Mouse (Mus musculus) hindlimb bud, embryonic 11.5 days (tissue): Measurements from ENCODE around the gene Frem2.

Source experiments
- DNase-seq: peaks from one replicate; pipeline ENCODE4 v3.0.0-alpha.2; 2012; ENCODE audit warnings: low read depth, low spot score; ENCODE audit errors: extremely low spot score

Gene Frem2

DNA sequence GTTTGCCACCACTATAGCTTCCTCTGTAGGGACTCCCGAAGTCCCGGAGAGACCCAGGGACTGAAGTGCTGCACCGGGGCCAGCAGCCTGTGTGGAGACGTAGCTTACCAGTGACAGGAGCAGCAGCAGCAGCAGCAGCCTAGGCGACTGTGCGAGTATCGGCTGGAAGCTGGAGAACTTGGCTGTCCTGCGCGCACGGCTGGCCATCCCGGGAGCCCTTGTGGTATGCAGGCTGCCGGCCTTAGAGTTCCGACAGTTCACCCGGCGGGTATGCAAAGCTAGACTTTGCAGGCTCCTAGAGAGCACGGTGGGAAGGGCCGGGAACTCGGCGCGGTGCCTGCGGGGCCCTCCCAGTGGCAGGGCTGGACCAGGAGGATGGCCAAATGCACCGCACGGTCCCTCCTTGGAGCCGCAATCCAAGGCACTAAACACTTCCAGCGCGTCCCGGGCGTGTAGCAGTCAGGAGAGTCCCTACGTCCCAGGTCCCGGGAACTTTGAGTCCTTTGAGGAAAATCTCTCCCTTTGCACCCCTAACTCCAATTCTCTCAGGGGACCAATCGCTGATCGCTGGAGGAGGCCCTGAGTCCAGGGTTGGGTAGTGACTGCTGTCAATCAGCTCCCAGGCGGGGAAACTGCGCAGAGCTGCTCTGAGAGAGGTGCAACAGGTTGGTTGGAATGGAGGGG is at the start of gene Frem2:
TSS of gene Frem2 (minus strand) at position 478 of the 684 bp plus-strand sequence.
- no peak for DNase-seq

DNA sequence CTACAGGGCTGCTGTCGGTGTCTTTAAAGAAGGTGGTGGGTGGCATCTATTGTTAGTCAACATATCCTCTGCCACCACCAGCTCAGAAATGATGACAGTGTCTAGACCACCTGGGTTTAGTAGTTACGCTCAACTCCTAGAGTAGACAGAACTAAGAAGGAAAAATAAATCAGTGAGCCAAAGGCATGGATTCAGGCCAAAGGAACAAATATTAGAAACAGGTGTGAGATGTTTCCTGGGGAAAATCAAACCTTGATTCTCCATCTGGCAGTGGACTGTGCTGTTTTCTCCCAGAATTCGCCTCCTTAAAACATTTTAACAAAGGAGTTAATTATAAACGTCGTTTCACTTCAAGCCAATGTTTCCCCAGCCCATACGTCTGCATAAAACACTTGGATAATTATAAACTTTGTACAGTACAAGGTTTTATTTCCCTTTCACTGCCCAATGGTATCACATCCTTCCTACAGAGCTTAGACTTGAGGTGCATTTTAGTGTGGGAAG is 48.9 kb upstream of the Frem2 start:
- peak; percentile 20 for DNase-seq

DNA sequence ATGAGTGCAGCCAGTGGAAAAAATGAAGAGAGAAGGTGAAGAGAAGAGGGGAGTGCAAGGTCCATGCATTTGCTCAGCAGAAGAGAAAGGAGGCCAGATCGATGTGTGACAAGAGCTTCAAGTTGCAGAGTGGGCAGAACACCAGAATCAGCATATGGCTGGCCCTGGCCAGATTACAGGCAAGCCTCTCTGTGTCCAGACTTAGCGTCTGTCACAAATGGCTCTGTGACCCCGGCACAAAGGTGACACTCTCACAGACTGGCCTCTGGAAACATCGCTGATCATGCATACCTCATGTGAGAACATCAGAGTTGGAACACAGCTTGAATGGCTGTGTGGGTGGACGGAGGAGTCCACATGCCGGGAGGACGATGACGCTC is 46.0 kb upstream of the Frem2 start:
- no peak for DNase-seq

DNA sequence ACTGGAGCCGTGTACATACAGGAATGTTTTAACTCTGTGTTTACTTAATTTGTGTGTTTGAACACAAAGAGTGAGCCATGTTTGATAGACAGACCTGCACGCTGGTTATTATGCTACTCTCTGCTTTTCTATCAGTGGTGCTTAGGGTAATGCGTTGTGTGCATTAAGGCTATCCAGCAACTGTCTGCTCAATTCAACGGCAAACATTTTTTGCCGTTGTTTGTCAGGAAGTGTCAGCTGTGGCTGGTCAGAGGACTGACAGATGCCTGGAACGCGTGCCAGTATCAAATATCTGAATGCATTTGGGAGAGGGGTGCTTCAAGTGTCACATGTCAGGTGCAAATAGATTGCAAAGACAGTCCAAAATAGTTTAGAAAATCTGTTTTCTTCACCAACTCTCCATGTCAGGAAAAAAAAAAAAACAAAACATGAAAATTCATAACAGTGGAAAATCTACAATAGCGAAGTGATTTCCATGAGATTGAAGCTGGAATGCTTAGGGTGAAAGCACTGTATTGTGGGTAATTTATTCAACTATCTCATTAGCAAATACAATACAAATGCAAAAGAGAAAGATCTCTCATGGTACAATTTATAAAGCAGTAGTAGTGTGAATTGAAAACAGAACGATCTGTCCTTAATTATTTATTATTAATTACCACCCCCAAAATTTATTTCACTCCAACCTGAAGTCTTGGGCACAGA is 45.4 kb upstream of the Frem2 start:
- DNase-seq: no peak

DNA sequence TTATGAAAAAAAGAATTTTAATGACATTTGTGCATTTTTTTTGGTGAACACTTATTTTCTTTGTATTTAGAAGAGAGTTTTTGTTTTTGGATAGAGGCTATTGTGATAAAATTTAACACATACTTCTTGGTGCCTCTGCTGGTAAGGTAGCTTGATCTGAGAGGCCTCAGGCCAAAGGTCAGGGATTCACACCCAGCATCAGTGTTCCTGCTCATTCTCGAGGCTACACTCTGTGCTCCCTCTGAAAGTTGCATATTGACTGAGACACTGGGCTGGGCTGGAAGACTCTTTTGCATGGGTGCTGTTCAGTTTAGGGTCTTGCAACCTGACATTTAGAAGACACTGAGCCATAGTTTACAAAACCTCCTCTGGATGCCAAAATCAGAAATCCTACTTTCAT is 44.8 kb upstream of the Frem2 start:
- no peak for DNase-seq

DNA sequence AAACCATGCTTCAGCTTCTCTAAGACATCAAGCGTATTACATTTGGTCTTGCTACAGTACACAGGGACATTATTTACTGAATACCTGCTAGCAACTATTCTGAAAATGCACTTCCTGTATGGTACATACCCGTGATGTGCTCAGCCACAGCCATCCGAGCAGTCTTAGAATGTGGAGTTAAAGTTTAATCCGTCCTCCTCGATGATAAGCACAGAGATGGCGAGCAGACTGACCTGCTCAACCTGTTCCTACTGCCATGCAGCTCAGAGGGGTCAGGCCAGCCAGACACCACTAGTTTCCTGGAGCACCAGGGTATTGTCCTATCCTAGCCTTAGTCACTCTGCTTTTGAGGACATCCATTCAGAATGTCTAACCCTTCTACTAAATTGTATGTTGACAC is 30.6 kb upstream of the Frem2 start:
- no peak for DNase-seq

DNA sequence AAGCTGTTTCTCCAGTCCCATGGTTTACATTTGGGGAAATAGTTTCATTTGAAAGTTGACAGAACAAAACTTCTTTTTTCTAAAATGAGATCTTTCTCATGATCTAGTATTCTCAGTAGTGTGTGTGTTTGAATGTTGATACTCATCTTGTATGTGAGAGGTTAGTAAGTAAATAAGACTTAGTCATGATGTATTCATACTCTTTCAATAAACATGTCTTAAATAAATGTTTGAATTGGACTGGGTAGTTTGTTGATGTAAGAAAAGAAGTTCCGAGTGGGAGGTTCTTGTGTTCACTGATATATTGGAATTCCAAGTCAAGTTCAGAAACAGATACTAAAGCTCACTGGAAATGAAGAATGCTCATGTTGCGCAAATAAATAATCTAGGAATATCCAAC is 25.1 kb upstream of the Frem2 start:
- DNase-seq: no peak

DNA sequence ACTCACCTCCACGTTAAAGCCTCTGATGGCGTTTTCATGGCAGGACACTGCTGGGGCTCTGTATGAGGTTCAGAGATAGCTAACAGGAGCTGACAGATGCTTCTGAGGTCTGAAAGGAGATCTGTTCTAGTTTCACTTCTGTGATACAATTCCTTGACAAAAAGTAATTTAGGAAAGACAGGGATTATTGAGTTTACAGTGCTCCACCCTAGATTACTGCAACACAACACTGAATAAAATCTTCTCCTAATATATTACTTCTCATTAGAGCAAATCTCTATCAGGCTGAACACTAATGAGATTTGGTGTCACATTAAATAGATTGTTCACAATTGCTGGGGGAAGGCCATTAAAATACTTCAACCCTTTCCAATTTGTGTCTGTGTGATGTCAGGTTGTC is 23.7 kb upstream of the Frem2 start:
- no peak for DNase-seq

DNA sequence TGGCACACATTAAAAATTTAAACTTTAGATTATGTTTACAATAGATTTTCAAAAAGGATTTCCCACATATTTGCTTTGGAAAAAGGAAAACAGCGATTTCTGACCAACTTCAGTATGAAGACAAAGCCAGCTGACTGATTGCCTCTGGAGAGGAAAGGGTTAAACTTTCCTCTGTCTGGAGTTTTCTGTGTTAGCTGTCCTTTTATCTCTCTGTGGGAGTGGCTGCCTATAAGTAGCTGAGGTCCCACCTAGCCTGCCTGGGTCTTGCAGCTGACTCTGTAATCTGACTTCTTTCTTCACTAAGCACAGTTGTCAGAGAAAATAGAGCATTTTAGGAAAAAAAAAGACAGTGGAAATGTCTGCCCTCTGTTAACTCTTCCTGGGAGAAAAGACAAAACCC is 17.1 kb upstream of the Frem2 start:
- no peak for DNase-seq

DNA sequence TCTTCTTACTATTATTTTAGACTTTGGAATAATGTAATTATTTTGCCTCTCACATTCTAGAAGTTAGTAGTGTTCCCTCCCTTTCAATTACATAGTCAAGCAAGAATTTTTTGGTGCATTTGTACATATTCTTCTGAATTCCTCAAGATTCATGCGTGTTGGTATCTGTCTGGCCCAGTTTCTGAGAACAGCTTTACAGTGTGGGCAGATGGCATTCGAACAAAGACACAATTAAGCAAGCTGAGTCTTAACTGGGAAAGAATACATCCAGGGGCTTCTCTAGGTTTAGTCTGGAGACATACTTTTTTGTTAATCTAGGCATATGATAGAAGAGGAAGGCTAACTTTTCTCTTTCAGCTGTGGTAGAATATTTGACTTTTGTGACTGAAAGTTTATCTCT is 12.6 kb upstream of the Frem2 start:
- no peak for DNase-seq

DNA sequence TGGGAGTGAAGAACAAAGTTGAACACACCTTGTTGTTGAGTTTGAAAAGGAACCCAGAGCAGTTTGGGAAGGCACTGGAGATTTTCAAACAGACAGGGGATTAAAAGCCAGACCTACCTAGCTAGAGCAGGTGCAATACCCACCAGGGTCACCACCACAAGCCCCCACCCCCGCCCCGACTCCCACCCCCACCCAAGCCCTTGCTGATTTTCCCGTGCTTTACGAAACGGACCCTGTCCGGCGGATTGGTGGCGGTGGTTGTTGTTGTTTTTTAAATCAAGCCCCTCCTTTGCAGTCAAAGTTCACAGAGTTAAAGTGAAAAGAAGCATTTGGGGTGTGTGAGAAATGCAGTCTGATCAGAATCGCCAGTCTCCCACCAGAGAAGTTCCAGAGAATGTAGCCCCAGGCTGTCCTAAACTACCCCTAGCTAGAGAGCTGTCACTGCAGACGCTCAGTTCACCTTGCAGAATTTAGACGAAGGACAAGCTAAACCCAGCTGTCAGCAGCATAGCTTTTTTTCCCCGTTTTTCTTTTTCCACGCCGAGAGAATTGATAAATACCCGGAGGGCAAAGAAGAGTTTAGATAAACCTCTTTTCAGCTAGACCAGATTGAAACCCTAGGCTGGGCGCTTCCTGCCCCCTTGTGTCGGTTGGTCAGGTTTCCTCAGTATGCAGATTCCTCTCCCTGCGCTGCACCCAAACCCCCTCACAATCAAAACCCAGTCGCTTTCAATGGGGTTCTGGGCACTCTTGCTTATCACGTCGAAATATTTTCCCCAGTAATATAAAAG is 784 bp upstream of the Frem2 start:
- no peak for DNase-seq

DNA sequence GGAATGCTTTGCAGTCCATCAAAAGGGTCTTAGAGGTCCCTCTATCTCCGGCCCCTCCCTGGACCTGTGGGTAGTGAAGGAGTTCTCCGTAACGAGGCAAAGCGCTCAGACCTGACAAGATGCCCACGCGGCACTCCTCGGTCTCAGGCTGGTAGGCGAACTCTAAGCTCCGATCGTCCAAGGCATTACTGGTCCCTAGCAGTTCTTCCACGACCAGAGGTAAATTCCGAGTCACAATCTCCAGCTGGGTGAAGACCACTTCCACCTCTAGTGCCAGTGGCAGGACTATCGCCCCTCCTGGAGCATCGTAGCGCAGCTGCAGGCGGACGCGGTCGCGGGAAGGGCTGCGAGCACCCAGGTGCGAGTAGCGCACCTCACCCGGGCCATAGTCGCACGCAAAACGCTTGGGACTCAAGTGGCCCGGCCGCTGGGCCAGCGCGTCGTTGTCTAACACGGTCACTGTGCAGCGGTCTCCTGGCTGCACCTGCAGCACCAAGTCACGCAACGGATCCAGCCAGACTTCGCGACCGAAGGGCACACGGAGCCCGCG is 752 bp downstream of the Frem2 start:
- no peak for DNase-seq

DNA sequence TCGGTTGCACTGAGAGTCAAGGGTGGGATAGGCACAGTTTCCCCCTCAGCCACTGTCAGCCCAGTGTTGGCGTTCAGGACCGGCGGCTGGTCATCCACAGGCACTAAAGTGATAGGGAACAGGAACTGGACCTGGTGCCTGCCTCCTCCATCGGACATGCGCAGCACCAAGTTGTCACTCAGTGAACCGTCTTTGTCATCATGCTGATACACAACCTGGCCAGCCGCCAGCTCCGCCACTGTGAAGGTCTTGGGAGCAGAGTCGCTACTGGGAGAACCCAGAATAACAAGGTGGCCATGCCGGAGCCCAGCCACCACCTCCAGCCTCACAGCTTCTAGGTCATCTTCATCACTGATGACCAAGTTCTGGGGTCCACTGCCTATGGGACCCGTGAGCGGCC is 1.8 kb downstream of the Frem2 start:
- DNase-seq: no peak

DNA sequence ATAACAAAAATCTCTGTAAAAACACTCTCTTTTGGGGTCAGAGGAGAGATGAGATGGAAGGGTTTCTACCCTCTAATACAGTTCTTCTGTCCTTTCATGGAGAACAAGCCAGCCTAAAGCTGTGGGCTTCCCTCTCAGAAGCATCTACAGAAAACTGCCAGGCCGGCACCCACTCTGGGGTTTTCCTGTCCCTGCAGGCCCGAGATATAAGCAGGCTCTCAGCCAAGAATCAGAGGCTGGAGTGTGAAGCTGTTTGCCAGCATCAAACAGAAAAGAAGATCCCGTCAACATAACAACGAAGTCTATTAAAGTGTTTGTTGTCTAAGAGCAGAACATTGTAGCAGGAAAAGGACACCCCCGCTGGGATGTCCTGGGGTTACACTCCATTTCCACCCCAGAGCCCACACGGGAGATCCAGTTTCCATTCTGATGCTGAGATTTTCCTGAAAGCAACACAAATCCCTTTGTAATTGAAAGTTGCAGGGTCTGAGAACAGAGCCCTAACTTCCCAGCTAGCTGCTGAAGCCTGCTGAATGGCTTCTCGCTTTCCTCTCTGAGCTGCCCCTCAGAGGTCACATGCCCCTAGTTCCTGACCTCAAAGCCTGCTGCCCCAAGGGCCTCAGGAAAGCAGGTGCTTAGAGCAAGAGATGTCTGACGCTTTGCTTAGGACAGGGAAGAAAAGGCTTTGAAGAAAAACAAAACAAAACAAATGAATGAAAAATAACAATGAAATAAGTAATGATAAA is 7.0 kb downstream of the Frem2 start:
- no peak for DNase-seq

DNA sequence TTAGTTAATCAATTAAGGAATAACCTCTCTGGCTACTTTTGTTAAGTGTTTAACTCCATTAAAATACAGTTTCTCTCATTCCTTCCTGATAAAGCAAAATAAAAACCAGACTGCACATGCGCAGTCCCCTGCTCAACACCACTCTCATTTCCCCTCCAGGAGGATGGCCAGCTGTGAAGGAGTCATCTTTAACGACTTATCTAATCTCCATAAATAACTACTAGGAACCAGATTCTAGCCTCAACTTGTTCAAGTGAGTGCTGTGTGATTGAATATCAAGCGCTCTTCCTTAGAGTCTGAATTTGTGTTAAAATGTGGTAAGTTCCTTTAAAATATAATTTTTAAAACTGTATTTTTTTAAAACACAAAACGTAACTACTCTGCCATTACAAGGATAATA is 7.7 kb downstream of the Frem2 start:
- DNase-seq: no peak

DNA sequence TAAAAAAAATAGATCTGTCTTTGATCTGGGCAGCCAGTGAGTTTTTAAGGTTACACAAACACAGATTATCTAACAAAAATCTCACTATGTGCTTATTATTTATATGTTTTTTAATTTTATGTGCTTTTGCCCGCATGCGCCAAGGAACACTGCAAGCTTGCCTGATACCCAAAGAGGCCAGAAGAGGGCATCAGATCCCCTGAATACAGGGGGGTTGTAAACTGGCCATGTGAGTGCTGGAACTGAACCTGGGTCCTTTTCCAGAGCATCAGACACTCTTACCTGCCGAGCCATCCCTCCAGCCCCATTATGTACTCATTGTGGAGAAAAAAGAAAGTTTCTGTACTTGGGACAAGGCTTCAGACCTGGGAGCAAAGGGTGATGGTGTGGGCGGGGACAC is 8.3 kb downstream of the Frem2 start:
- DNase-seq: no peak

DNA sequence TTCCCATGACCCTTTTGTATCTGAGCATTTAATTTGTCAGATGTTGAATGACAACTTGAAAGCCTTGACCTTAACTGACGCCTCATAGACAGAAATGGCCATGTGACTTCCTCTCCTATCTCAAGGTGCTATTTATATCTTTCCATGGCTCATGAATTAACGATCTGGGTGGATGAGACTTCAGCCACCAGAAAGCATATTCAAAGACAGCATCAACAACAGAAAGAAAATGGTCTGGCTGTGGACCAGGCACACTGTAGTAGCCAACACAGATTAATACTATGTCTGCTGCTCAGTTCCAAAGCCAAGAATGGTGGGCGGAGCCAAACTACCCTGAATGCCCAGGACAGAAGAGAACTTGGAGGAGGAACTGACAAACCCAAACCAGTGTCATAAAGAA is 21.2 kb downstream of the Frem2 start:
- no peak for DNase-seq

DNA sequence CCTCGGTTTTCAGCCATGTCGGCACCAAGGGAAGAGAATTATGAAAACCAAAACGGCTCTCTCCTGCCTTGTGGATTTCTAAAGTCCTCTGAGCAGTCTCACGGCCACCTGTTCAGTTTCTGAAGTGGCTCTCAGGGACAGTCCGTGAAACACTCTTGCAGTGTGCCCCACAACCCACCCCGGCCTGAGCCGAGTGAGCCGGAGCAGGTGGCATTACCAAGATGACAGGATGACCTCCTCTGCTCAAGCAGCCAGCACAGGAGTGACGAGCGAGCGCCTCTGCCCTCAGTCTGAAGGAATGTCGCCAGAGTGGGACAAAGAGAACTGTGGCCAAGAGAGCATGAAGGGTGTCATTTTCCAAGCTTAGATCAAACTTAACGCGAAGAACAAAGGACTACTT is 26.0 kb downstream of the Frem2 start:
- DNase-seq: no peak

DNA sequence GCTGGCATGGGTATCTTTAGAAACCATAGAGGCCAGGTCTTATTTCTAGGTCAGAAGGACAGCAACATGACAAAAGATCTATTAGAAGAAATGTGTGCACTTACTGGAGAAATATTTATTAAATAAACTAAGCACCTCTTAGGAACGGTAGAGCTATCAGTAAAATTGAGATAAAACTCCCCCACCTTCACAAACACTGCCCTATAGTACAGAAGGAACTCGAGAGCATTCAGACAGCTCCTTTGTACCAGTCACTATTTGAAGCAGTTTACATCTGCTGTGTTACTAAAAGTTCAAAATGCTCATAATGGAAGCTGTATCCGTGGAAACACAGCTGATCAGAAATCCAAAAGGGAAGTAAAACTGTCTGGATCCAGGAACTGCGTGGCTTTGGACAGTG is 26.5 kb downstream of the Frem2 start:
- no peak for DNase-seq

DNA sequence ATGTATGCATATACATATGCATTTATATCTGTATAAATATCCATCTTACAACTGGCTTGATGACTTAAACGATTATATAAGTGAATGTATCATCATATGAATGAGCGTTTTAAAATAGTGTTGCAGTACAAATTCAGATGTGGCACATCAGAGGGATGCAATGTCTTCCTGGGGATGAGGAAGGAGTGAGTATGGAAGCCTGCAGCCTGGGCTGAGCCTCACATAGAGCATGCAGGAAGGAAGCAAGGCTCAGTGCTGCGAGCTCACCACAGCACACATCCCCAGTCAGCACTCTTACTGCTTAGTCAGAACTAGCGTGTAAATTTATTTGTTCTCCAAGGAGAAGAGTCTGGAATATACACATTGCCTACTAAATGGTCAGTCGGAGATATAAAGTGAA is 27.2 kb downstream of the Frem2 start:
- DNase-seq: no peak

DNA sequence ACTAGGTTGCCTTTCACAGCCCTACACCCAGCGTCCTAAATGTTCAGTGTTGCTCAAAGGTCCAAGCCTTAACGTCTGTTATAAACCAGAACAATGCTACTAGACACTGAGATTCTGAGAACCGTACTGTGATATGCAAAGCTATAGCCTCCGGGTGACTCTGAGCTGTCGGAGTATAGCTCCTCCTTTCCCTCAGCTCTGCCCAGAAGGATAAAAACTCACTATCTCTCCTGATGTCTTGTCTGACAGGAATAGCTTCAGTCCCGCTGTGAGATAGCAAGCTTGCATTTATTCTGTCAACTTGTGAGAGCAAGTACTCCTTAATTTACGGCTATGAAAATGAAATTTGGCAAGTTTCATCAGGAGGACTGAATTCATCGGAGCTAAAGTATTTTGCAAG is 33.9 kb downstream of the Frem2 start:
- DNase-seq: no peak
